In the genomic region with DNA sequence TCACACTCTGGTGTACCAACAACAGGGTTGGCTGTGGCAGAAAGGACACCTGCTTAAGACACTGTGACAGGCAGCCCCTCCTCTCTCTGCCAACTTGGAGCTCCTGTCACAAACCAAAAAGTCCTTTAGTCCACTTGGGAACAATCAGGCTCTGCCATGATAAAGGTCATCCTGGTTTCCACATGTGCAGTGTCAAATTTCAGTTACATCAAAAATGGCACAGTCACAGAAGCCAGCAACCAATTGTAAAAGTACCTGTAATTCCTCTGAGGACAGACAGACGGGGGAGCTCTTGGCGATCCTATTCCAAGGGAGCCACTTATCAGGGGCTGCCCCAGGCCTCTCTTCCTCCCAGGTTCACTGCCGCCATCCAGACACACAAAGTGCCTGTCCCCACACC, we compare ENCODE assay signal across 17 mouse cellular contexts. TPM values are rescaled to one million over a fixed set of nuclear protein-coding genes. Genes with fewer than 3 reads are reported as not detected.
DNase-seq lines count a peak whose midpoint lies in the region; ATAC-seq and TF ChIP-seq lines count a peak whose summit lies in the region.
"Had no signal": no experiment of that assay in that cellular context is flagged by ENCODE, and none has a peak within 500 bp of the region (broad histone marks: within the 10 kb centered on the region; RNA-seq: fewer than 3 reads in every experiment).

No protein-coding gene starts in this region.

- TF ChIP-seq EP300 in liver, postnatal 0 days (IDR thresholded peaks at IDR 0.05; ENCODE audit: low read depth), result no peak

- TF ChIP-seq CTCF in gastrocnemius, adult 2 months (IDR thresholded peaks at IDR 0.05), result no peak
- peak; percentile 30; the same call in 1 of the 2 replicates for TF ChIP-seq CTCF in liver, postnatal 0 days (IDR thresholded peaks at IDR 0.05; ENCODE audit: low read depth)

- no peak overlapping the region for H3K4me3 ChIP-seq in gastrocnemius, adult 2 months
- H3K4me3 ChIP-seq in liver, postnatal 0 days (ENCODE audit: low read depth, low read length), result no peak overlapping the region
- H3K4me3 ChIP-seq in liver, embryonic 11.5 days (ENCODE audit: low read depth, low read length), result no peak overlapping the region
- H3K4me3 ChIP-seq: embryonic facial prominence, embryonic 12.5 days; hindbrain, embryonic 13.5 days had no signal

- no peak for DNase-seq in gastrocnemius, adult 2 months
- DNase-seq in gastrocnemius, postnatal 25 days, result no peak
- no peak for DNase-seq in liver, postnatal 0 days
- DNase-seq in liver, embryonic 11.5 days (ENCODE audit: low spot score), result no peak
- DNase-seq in heart, adult 9 months (ENCODE audit: low spot score in 2 of 2), result peak; percentile 46 to 50
- DNase-seq in heart, postnatal 10 days, result peak; percentile 57 to 60
- no peak for DNase-seq in ovary, postnatal 10 days (ENCODE audit: low spot score)
- no peak for DNase-seq in spleen, postnatal 10 days (ENCODE audit: low spot score in 2 of 2)
- DNase-seq: B cell, adult 2 months; cerebellum, postnatal 36 days; forebrain, postnatal 0 days; kidney, adult 18-20 months; kidney, postnatal 25 days; layer of hippocampus, adult 9-11 months; lung, adult 2 months had no signal

- no peaks in the 10 kb centered on the region for H3K36me3 ChIP-seq in liver, postnatal 0 days (replicated peaks; ENCODE audit: insufficient read depth, low read length)
- no peaks in the 10 kb centered on the region for H3K36me3 ChIP-seq in liver, embryonic 11.5 days (ENCODE audit: control insufficient read depth, insufficient read depth, low read length)
- H3K36me3 ChIP-seq: embryonic facial prominence, embryonic 12.5 days; hindbrain, embryonic 13.5 days had no signal

- no peak overlapping the region for H3K4me2 ChIP-seq in liver, postnatal 0 days (ENCODE audit: low read depth, low read length)
- no peak overlapping the region for H3K4me2 ChIP-seq in liver, embryonic 11.5 days
- H3K4me2 ChIP-seq: embryonic facial prominence, embryonic 12.5 days; hindbrain, embryonic 13.5 days had no signal

- ATAC-seq in liver, postnatal 0 days, result peak; percentile 82
- no peak for ATAC-seq in liver, embryonic 11.5 days (replicated peaks; ENCODE audit: low FRiP score)
- ATAC-seq: forebrain, postnatal 0 days had no signal

- 32% methylated on average over 3 of the region's 3 CpGs for WGBS in liver, postnatal 0 days (ENCODE audit: insufficient replicate concordance)
- WGBS in liver, embryonic 11.5 days, result 23% methylated on average over 3 of the region's 3 CpGs

- H3K9ac ChIP-seq in liver, postnatal 0 days (replicated peaks), result no peak overlapping the region
- no peak overlapping the region for H3K9ac ChIP-seq in liver, embryonic 11.5 days (ENCODE audit: low read depth, low read length)
- H3K9ac ChIP-seq: embryonic facial prominence, embryonic 12.5 days; forebrain, postnatal 0 days; hindbrain, embryonic 13.5 days had no signal

- H3K9me3 ChIP-seq in liver, postnatal 0 days (ENCODE audit: low read length), result no peaks in the 10 kb centered on the region
- H3K9me3 ChIP-seq in liver, embryonic 11.5 days (ENCODE audit: control insufficient read depth, low read length), result no peaks in the 10 kb centered on the region
- H3K9me3 ChIP-seq: embryonic facial prominence, embryonic 12.5 days; hindbrain, embryonic 13.5 days had no signal

- intact Hi-C loops in gastrocnemius, adult 2 months (cut with DNase I), result no loop called here
- intact Hi-C loops in heart, postnatal 10 days (cut with DNase I), result no loop called here

- H3K27ac ChIP-seq in gastrocnemius, adult 2 months, result peak overlapping the region; percentile 64
- H3K27ac ChIP-seq in liver, postnatal 0 days (ENCODE audit: low read depth), result peak overlapping the region; percentile 29
- H3K27ac ChIP-seq in liver, embryonic 11.5 days (ENCODE audit: low read depth, low read length), result no peak overlapping the region
- H3K27ac ChIP-seq: embryonic facial prominence, embryonic 12.5 days; hindbrain, embryonic 13.5 days had no signal

- H3K4me1 ChIP-seq in liver, postnatal 0 days (ENCODE audit: insufficient read depth), result peaks cover 31% of the 10 kb centered on the region
- peaks cover 27% of the 10 kb centered on the region for H3K4me1 ChIP-seq in liver, embryonic 11.5 days (replicated peaks; ENCODE audit: control insufficient read depth, insufficient read depth, low read length)

- no peaks in the 10 kb centered on the region for H3K27me3 ChIP-seq in liver, postnatal 0 days (ENCODE audit: insufficient read depth, low read length)
- H3K27me3 ChIP-seq in liver, embryonic 11.5 days (replicated peaks; ENCODE audit: control insufficient read depth, insufficient read depth, low read length), result no peaks in the 10 kb centered on the region
- H3K27me3 ChIP-seq: embryonic facial prominence, embryonic 12.5 days; hindbrain, embryonic 13.5 days had no signal

RNA-seq across cellular contexts. Expression of gene Taf4, which starts 17.1 kb away (rescaled TPM):
- total RNA-seq in gastrocnemius, adult 2 months (2021), result 10 to 100 TPM; 10.5 to 10.9 TPM
- total RNA-seq in gastrocnemius, postnatal 25 days (2021), result 1 to 10 TPM; 7.2 to 9.9 TPM
- 1.7 TPM in 2 replicates for polyA plus RNA-seq in liver, postnatal 0 days (2015; fragmentation: Nextera tagmentation; extraction: Ambion mirVana)
- polyA plus RNA-seq in liver, embryonic 11.5 days (2014; fragmentation: Nextera tagmentation; extraction: Ambion mirVana), result 4.2 and 4.9 TPM in 2 replicates
- 10 to 100 TPM; 22.1 to 24.3 TPM for total RNA-seq in heart, postnatal 10 days (2021)

Comparison
In these comparisons a context has a peak if more than half of its experiments do, and no peak if none do; other contexts are left out.
1. DNase-seq: peak in heart, adult 9 months (2 of 2) and heart, postnatal 10 days (2 of 2); none in gastrocnemius, adult 2 months (single experiment), gastrocnemius, postnatal 25 days (single experiment), liver, postnatal 0 days (single experiment), liver, embryonic 11.5 days (single experiment), ovary, postnatal 10 days (single experiment) and spleen, postnatal 10 days (0 of 2).